Mouse (Mus musculus) embryonic facial prominence, embryonic 14.5 days (tissue): ENCODE data around the gene Elk1. TPM values are rescaled to one million over a fixed set of nuclear protein-coding genes. Genes with fewer than 3 reads are reported as not detected.

Source experiments
- ATAC-seq: fragments of 200-750 bp; cut with Nextera tagmentation; 2 replicates; pipeline ENCODE4 v1.8.0; 2017; ENCODE audit warnings: low read depth, moderate number of reproducible peaks, moderate TSS enrichment
- DNase-seq: peaks from one replicate; pipeline ENCODE4 v3.0.0-alpha.2; 2015; ENCODE audit warnings: low spot score
- H3K27ac ChIP-seq: fragments of 300-500 bp; sonication (generic); replicated peaks from 2 replicates; pipeline ENCODE4 v1.5.1; 2014; ENCODE audit warnings: low read depth, mild to moderate bottlenecking, low read length, moderate library complexity
- H3K27me3 ChIP-seq: fragments of 300-500 bp; sonication (generic); replicated peaks from 2 replicates; pipeline ENCODE4 v1.6.1; 2014; ENCODE audit warnings: low read length; ENCODE audit not compliant: control insufficient read depth, insufficient read depth
- H3K36me3 ChIP-seq: fragments of 300-500 bp; sonication (generic); 2 replicates; pipeline ENCODE4 v1.6.1; 2014; ENCODE audit warnings: low read length, mixed read lengths; ENCODE audit not compliant: control insufficient read depth, insufficient read depth
- H3K4me1 ChIP-seq: fragments of 300-500 bp; sonication (generic); 2 replicates; pipeline ENCODE4 v1.6.1; 2014; ENCODE audit warnings: antibody characterized with exemption, low read length; ENCODE audit not compliant: control insufficient read depth, insufficient read depth
- H3K4me2 ChIP-seq: fragments of 300-500 bp; sonication (generic); 2 replicates; pipeline ENCODE4 v1.6.1; 2014; ENCODE audit warnings: low read depth, mild to moderate bottlenecking, low read length, moderate library complexity, mixed read lengths
- H3K4me3 ChIP-seq: fragments of 300-500 bp; sonication (generic); 2 replicates; pipeline ENCODE4 v1.5.1; 2014; ENCODE audit warnings: low read depth, mild to moderate bottlenecking, low read length
- H3K9ac ChIP-seq: fragments of 300-500 bp; sonication (generic); 2 replicates; pipeline ENCODE4 v1.6.1; 2014; ENCODE audit warnings: low read depth, mild to moderate bottlenecking, low read length, moderate library complexity, mixed read lengths
- H3K9me3 ChIP-seq: fragments of 300-500 bp; sonication (generic); 2 replicates; pipeline ENCODE4 v1.6.1; 2016; ENCODE audit warnings: low read length; ENCODE audit not compliant: control insufficient read depth
- WGBS: fragments of 180-500 bp; shearing (Covaris S2); extraction: QIAGEN DNeasy Blood & Tissue Kit; methylation state at CpG from one replicate; pipeline ENCODE4 v1.1.7; 2014; 5-methylcytosine and 5-hydroxymethylcytosine counted together
- polyA plus RNA-seq: library from polyadenylated mRNA; unstranded; fragments of >200 nt; fragmentation: Nextera tagmentation; extraction: Ambion mirVana; gene quantifications from 2 replicates; pipeline ENCODE4 v1.2.1, GENCODE M21; 2014

Elk1 gene
- polyA plus RNA-seq: 6.5 and 7.8 TPM in 2 replicates

DNA sequence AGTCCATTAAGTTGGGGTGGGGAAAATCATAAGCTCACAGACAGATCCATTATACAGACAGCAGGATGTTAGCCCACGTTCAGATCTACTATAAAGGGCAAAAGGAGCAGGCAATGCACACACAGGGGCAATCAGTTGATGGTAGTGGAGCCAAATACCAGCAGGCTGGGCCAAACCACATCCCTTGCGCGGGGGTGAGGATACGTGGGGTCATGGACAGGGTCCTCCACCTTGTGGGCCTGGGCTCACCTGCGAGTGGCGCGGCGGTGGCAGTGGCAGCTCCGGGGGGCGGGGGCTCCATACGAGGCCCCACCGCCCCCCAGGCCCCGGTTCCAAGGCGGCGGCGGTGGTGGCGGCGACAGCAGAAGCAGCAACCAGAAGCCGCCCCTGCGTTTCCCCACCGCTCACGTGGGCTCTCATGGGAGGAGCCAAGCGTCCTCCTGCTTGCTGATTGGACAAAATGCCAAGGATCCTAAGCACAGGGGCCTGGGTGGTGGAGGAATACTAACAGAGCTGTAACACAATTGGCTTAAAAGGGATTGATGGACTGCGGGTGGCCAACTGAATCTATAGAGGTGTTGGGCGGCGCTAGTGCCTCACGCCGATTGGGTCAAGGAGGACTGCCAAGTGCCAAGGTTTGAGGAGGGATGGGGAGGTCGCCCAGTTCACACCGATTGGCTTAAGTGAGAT is at the start of gene Elk1:
Gene Elk1, minus strand, starts transcription at position 418 of the 690 bp plus-strand sequence.
- peak; percentile 98 for ATAC-seq
- no peaks in the 10 kb centered on the region for H3K9me3 ChIP-seq
- H3K4me1 ChIP-seq: no peaks in the 10 kb centered on the region
- WGBS: 18% methylated on average over 18 of the region's 30 CpGs
- DNase-seq: peak; percentile 96
- H3K36me3 ChIP-seq: no peaks in the 10 kb centered on the region
- peak within 1 kb of the TSS; percentile 55 for H3K4me2 ChIP-seq
- H3K4me3 ChIP-seq: peak within 1 kb of the TSS; percentile 61
- no peak within 1 kb of the TSS; the same call in 1 of the 2 replicates for H3K27ac ChIP-seq
- H3K9ac ChIP-seq: peak within 1 kb of the TSS; percentile 67
- no peaks in the 10 kb centered on the region for H3K27me3 ChIP-seq

DNA sequence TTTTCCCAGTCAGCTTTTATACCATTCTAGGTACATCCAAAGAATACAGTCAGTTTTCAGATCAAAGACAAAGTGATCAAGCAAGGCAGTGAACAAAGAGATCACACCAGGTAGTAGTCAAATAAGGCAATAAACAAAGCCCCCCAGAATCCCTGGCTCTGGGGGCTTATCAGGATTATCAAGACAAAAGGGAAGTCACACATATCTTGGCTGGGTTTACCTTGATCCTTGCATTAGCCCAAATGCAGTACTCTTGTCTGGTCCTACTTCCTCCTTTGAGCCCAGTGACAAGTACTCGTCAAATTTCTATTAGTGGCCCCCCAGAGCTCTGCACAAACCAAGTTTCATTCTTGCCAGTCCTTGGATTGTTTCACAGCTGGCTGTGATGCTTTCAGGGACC is 30.5 kb upstream of the Elk1 start:
- 64% methylated on average over 1 of the region's 1 CpGs for WGBS
- ATAC-seq (no peak), DNase-seq (no peak)
- H3K4me3 ChIP-seq: no peak overlapping the region
- H3K27me3 ChIP-seq: no peaks in the 10 kb centered on the region
- H3K9me3 ChIP-seq: no peaks in the 10 kb centered on the region
- no peak overlapping the region for H3K27ac ChIP-seq
- no peak overlapping the region for H3K9ac ChIP-seq
- no peak overlapping the region for H3K4me2 ChIP-seq
- H3K4me1 ChIP-seq: no peaks in the 10 kb centered on the region
- H3K36me3 ChIP-seq: no peaks in the 10 kb centered on the region

DNA sequence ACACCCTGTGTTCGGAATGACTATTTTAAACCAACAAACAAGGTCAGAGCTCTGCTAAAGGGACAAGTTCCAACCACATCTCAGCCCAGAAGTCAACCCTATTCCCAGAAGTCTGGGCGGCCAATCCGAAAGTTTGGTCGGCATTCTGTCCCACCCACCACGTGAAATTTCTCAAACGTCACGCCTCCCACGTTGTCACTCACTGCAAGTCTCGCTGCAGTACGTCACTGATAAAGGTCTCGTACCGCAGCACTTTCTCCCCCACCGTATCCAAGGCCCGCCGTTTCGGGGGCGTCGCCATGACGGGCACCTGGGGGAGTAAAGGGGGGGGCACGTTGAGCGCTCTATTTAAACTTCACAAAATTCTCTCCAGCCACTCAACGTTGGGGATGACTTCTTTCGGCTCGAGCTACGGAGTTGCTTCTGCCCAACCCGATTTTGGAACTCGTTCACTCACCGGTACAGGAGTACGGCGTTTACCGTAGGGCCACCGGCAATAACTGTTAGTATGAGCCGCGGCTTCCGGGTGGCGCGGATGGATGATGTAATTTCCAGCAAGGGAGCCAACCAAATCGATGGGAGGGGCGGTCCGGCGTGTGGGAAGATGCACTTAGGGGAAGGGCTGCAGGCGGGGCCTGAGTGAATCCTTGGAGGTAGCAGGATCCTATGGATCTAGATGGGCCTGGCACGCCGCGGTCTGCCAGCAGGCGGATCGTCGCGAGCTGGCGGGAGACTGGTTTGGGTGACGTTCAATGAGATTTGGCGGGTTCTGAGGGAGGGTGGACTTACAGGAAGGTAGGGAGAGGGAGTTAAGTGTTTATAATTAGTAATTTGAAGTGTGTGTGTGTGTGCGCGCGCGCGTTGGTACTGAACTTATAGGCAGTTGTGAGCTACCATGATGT is 11.3 kb upstream of the Elk1 start, which contains the start of gene Uxt:
Gene Uxt, minus strand, starts transcription at position 541 of the 902 bp plus-strand sequence.
- peak; percentile 96 for DNase-seq
- Histone ChIP-seq H3K4me2 (peak within 1 kb of the TSS; percentile 53), H3K4me3 (peak within 1 kb of the TSS; percentile 52), H3K27me3 (no peaks in the 10 kb centered on the region), H3K27ac (peak within 1 kb of the TSS; percentile 80), H3K9me3 (no peaks in the 10 kb centered on the region), H3K9ac (peak within 1 kb of the TSS; percentile 60), H3K36me3 (no peaks in the 10 kb centered on the region), H3K4me1 (no peaks in the 10 kb centered on the region)
- peak; percentile 98 for ATAC-seq
- 23% methylated on average over 51 of the region's 57 CpGs for WGBS

DNA sequence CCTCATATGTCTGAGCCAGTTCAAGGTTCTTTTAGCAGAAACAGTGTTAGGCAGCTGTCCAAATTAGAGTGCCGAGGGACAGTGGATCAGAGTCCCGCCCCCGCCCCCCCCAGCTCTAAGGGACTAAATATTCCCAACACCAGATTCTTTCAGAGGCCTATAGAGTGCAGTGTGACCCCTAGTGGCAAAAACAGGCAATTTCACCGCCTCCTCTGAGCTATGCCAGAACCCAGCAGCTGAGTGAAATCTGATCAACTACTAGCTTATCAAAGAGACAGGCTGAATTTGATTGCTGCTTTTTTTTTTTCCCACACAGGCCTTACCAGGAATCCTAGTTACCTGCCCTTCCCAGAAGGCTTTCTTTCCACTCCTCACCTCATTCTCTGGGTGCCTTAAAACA is 4.4 kb downstream of the Elk1 start:
- no peak for ATAC-seq
- Histone ChIP-seq H3K36me3 (peaks cover 6% of the 10 kb centered on the region; the same call in 1 of the 2 replicates), H3K4me3 (no peak overlapping the region), H3K4me1 (no peaks in the 10 kb centered on the region), H3K4me2 (no peak overlapping the region), H3K9ac (no peak overlapping the region), H3K27ac (no peak overlapping the region), H3K9me3 (no peaks in the 10 kb centered on the region), H3K27me3 (no peaks in the 10 kb centered on the region)
- peak; percentile 24 for DNase-seq
- 17% methylated on average over 4 of the region's 4 CpGs for WGBS

DNA sequence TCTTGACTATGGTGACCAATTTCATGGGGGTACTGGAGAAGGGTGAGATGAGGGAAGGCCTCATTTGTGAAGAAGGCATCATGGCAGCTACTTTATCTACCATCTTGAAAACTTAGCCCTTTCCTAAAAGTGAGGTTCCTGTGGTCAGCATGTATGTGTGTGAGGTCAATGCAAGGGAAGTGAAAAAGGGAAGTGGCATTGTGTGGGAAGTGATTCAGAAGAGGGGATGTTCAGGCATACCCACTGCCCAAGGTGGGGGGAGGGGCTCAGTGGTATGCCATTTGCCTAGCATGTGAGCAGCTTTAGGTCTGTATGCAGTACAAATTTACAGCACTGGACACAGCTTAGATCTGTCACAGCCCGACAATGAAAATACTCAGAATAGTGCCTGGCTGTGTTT is 18.4 kb downstream of the Elk1 start:
- ATAC-seq: no peak

DNA sequence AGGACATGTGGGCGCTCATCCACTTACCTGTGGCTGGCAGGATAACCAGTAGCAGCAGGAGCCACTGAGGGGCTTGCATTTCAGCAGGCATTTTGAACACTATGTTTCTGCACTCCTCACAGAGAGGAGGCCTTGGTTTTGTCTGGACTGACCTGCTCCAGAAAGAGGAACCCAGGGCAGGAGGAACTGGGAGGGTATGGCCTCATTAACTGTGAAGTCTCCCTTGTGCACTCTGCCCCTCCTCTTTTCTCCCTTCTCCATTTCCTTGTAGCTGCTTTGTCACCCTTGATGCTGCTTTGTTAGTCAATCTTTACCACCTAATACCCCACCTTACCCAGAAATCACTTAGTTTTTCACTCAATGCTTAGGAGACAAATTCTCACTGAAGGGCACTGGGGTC is 19.0 kb downstream of the Elk1 start, which contains the start of gene Cfp:
Gene Cfp, minus strand, starts transcription at position 192 of the 400 bp plus-strand sequence.
- ATAC-seq (no peak), DNase-seq (no peak)
- H3K4me1 ChIP-seq: no peaks in the 10 kb centered on the region
- no peak within 1 kb of the TSS for H3K9ac ChIP-seq
- H3K4me2 ChIP-seq: no peak within 1 kb of the TSS
- no peak within 1 kb of the TSS for H3K4me3 ChIP-seq
- no peak within 1 kb of the TSS for H3K27ac ChIP-seq
- H3K9me3 ChIP-seq: no peaks in the 10 kb centered on the region
- 0 out of 2 replicates have a peak, but pooled peaks cover 13% of the 10 kb centered on the region for H3K36me3 ChIP-seq
- 89% methylated on average over 1 of the region's 1 CpGs for WGBS
- H3K27me3 ChIP-seq: no peaks in the 10 kb centered on the region

More for the DNA sequence above, 18.4 kb downstream of the Elk1 start:
- no peak for DNase-seq
- 0 out of 2 replicates have a peak, but pooled peaks cover 13% of the 10 kb centered on the region for H3K36me3 ChIP-seq
- no peak overlapping the region for H3K4me3 ChIP-seq
- H3K27me3 ChIP-seq: no peaks in the 10 kb centered on the region
- no peaks in the 10 kb centered on the region for H3K4me1 ChIP-seq
- WGBS: 87% methylated on average over 1 of the region's 1 CpGs
- H3K27ac ChIP-seq: no peak overlapping the region
- no peak overlapping the region for H3K4me2 ChIP-seq
- no peaks in the 10 kb centered on the region for H3K9me3 ChIP-seq
- no peak overlapping the region for H3K9ac ChIP-seq

DNA sequence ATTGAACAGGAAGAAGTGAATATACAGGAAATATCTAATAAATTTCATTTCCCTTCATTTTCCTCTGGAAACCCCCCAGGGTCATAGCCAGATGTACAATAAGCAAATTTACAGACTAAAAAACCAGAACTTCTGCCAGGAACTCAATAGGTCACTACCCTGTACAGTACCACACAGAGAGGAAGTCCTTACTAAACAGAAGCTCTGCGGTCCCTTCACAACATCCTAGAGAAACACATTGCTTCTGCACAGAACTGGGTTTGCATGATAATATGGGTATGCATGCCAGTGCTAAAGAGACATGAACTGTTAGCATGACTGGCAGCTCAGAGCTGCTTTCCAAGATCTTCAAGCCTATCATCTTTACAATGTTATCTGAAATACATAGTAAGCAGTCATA is 20.5 kb downstream of the Elk1 start:
- no peaks in the 10 kb centered on the region for H3K27me3 ChIP-seq
- H3K4me1 ChIP-seq: no peaks in the 10 kb centered on the region
- DNase-seq: no peak
- 0 out of 2 replicates have a peak, but pooled peaks cover 5% of the 10 kb centered on the region for H3K36me3 ChIP-seq
- no peak overlapping the region for H3K4me3 ChIP-seq
- no peak overlapping the region for H3K27ac ChIP-seq
- no peaks in the 10 kb centered on the region for H3K9me3 ChIP-seq
- no peak for ATAC-seq
- H3K4me2 ChIP-seq: no peak overlapping the region
- 81% methylated on average over 1 of the region's 1 CpGs for WGBS
- no peak overlapping the region for H3K9ac ChIP-seq

DNA sequence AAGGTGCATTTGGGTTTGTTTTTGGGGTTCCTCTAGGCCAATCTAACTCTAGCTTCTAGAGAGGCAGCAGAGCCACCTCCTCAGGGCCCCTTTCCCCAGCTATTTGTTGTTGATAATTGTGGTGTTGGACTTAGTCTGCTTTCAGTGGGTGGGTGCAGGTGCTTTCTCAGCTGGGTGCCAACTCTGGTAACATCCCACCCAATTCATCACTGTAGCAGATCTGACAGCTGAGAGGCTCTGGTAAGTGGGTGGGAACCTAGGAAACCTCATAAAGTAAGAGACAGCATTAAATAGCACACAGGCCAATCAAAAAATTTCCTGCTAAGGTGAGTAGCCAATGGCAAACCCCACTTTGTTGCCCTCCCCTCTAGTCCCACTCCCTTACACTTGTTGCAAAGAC is 25.4 kb downstream of the Elk1 start:
- H3K27ac ChIP-seq: no peak overlapping the region
- H3K27me3 ChIP-seq: no peaks in the 10 kb centered on the region
- no peak overlapping the region for H3K4me3 ChIP-seq
- H3K36me3 ChIP-seq: no peaks in the 10 kb centered on the region
- DNase-seq (no peak), ATAC-seq (no peak)
- H3K9me3 ChIP-seq: no peaks in the 10 kb centered on the region
- no peak overlapping the region for H3K4me2 ChIP-seq
- no peak overlapping the region for H3K9ac ChIP-seq
- no peaks in the 10 kb centered on the region for H3K4me1 ChIP-seq
